Mouse (Mus musculus): ENCODE measurements at regions not wholly inside any gene's neighbourhood (a gene's known extent, or its start where the extent isn't known, plus 50 kb on each side); places are given as distances from the start of the nearest gene placed in this dataset.
"Not testable (repeated sequence)": the region's sequence is repeated elsewhere in the genome, so short reads cannot be mapped to it uniquely, and the experiment has no call there.

DNA sequence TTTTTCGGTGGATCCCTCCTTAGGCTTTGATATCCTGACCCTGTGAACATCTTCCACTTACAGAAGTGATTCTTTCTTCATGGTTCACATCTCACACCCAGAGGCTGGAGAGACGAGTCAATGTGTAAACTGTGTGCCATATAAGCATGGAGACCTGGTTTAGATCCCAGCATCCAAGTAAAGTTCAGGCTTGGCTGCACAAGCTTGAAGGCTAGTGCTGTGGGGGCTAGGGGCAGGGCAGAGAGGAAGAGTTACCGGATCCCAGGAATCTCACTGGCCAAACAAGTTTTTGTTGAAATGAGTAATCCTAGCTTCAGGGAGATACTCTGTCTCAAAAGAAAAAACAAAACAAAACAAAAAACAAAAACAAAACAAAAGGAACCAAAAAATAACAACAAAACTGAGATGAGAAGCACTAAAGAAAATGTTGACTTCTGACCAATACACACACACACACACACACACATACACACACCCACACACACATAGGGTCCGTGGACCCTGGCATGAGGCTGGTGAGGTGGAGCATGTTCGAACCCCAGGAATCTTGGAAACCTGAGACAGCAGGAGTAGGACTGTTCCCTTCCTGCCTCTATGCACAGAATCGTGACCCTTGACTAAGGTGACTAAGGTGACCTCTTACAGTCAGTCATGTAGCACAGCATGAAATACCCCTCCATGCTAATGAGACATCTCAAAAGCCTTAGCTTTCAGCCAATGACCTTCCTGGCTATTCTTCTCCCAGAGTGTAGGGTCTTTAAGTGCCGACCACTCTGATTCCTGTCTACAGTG, 55.2 kb downstream of the Gm12728 start:
- no peak for DNase-seq

DNA sequence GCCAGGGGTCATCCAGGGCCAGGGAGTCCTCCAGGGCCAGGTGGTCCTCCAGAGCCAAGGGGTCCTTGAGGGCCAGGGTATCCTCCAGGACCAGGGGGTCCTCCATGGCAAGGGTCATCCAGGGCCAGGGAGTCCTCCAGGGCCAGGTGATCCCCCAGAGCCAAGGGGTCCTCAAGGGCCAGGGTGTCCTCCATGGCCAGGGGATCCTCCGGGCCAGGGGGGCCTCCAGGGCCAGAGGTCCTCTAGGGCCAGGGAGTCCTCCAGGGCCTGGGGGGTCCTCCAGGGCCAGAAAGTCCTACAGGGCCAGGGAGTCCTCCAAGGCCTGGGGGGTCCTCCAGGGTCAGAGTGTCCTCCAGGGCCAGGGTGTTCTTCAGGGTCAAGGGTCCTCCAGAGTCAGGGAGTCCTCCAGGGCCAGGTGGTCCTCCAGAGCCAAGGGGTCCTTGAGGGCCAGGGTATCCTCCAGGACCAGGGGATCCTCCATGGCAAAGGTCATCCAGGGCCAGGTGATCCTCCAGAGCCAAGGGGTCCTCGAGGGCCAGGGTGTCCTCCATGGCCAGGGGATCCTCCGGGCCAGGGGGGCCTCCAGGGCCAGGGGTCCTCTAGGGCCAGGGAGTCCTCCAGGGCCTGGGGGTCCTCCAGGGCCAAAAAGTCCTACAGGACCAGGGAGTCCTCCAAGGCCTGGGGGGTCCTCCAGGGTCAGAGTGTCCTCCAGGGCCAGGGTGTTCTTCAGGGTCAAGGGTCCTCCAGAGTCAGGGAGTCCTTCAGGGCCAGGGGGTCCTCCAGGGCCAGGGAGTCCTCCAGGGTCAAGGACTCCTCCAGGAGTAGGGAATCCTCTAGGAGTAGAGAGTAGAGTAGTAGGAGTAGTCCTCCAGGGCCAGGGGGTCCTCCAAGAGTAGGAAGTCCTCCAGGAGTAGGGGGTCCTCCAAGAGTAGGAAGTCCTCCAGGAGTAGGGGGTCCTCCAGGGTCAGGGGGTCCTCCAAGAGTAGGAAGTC, 56.6 kb downstream of the Gm12728 start:
- not testable (repeated sequence) for DNase-seq

DNA sequence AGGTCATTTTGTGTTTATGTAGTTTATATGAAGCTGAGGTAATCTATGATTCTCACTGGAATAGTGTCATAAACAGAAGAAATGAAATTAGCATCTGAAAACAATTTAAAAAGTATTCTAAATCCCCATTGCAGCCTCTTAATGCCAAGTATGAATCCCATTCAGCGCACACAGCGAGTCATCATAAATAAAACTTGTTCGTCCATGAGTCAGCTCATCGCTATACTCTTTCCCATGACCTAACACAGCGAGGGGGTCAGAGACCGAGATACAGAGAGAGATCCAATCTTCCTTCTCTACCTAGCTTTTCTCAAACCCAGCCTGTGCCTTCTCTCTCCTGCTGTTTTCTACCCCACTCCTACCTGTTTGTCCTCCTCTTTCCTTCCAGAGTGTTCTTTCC, 63.4 kb downstream of the Gm12728 start:
- DNase-seq = no peak

DNA sequence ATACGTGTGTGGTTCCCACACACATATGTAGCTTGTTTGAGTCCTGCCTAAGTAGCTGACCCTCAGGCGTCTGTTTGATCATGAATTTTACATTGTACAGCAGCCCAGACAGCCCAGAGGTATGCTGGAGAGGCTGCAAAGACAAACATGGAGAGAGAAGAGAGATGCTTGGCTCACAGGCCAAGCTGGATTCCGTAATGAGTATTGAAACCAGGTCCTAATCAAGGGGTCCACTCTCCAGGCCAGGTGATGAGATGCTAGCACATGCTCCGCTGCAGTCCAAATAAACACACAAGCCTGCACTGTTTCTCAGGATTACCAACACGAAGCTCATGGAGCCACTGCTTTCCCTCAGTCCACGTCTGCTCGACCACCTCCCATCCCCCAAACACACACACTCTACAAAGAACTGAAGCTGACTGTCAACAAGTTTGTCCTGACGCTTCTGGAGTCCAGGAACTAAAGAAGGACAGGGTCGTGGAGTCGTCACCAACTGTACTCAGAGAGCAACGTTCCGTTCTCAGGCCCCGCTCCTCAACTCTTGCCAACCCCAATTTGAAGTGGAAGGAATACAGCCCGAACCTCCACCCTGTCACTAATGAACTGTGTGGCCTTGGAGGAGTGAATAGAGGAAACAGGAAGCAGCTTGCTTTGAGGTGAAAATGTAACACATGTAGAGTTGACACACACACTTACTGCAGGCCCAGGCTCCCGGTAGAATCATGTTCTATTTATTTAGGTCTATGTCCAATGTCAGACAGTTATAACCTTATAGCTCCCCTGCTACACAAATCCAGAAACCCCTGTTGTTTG, 69.6 kb downstream of the Gm12728 start:
- no peak for DNase-seq

DNA sequence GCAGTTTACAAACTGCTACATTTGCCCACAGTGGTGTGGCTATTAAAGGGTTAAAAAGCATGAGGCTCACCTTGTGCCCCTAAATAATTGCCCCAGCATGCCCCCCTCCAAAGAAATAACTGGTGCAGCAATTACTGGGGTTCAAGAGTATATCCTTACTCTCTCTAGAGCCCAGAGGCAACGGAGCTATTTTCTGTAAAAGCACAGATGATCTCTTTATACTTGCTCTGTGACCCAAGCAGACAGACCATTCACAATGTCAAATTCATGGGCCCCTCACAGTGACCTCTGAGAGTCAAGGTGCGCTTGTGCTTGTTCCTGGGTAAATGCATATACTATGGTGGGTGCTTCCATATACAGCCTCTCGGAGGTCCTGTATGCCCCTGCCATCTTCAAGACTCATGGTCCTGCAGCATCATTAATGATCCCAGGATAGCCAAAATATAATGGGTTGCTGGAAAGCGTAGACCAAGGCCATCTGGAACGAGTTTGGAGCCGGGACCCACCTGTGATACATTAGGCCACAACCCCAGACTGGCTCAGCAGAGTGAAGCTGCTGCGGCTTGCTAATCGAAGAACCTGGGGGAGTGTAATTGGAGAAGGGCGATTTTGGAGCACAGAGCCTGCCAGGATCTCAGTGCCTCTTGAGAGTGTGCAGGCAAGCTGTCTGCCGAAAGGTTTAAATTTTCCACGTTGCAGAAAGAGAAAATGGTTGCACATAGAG, 71.4 kb downstream of the Gm12728 start:
- DNase-seq = peak; percentile 8

DNA sequence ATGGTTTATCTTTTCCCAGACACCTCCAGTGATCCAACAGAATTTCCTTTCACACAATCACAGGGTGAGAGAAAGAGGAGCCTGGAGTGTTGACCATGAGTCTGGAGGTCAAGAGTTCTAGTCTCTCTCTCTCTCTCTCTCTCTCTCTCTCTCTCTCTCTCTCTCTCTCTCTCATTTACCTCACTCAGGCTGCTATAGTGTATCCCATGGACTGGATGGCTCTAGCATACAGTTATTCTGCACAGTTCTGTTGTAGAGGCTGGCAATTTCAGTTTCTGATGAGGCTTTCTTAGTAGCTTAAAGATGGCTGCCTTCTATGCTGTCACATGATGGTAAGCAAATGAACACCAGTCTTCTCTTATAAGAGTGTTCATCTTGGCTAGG, 72.0 kb downstream of the Gm12728 start:
- DNase-seq = no peak

DNA sequence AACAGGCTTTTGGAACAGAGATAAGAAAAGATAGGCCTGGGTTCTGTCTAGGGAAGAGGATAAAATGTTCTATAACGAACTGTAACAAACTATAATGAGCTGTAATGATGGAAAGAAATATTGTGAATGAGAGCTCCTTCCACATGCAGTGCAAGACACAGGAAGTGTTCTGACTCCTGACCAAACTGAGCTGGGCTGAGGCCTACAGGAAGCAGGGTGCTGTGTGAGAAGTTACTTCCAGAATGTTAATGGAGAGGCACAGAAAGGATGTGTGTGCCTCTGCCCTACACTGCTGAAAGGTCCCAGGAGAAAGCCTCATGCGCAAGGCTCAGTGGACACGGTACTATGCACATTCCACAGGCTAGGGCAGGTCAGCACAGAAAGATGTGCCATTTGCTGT, 80.8 kb downstream of the Gm12728 start:
- no peak for DNase-seq

DNA sequence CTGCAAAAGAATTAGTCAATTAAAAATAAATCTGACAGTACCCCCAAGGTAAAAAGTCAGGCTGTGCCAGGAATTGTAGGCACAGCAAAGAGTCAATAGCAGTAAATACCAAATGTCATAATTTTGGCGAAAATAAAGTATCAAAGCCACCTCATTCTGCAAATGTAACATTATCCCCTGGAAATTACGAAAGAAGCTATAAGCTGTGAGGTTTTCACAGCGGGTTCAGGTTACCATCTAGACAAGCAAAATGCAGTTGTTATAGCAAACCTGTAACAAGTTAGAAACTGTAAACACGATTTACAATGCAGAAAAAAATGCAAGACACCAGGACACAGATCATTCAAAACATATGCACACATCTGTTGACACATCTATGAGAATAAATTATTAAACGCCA, 87.6 kb downstream of the Gm12728 start:
- no peak for DNase-seq

DNA sequence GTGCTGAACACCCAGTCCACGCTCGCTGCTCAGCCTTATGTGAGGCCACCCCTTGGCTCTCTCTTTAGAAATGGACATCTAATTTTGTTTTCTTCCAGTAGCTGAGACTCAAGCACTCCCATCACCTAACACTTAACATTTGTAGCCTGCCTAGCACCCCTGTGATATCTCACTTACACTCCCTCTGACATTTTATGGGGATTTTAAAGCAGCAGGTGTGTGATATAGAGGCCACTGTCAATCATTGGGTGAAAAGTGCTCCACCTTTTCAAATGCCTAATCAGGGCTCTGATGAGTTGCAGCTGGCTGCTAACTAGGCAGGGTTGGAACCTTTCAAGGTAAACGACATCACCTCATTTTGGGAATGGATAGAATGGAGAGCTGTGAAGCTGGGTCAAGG, 90.2 kb downstream of the Gm12728 start:
- no peak for DNase-seq

DNA sequence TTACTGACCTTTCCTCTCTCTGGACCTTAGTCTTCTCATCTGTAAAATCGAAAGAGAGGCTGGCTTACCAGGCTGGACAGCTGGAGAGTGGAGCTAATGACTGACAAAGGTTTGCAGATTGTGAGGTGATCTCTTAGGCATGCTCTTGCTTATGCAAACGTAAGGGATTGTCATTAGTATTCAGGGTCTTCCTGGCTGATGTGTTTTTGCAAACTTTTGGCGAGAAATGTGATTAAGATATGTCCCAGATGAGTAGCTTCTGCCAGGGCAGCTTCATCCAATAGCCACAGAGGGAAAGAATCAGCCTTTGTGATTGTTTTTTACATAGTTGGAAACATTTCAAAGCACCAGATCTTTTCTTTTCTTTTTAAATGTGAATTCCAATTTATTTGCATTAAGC, 95.1 kb downstream of the Gm12728 start:
- no peak for DNase-seq

DNA sequence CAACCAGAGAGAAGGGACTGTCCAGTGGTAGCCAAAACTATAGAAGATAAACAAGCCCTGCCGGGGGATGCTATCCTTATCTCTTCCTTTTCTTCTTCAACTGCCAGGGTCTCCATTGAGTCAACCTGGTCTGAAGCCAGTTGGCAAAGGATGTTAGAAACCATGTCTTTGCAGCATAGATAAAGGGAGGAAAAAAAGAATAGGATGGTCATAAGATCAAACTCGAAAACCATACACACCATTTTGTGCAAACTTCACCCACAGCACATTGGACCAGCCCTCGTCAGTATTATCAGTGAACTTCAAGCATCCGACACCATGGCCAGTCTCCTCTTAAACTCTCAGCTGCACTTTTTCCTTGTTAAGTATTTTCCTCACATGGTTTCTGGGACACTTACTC, 101.8 kb downstream of the Gm12728 start:
- DNase-seq = no peak

DNA sequence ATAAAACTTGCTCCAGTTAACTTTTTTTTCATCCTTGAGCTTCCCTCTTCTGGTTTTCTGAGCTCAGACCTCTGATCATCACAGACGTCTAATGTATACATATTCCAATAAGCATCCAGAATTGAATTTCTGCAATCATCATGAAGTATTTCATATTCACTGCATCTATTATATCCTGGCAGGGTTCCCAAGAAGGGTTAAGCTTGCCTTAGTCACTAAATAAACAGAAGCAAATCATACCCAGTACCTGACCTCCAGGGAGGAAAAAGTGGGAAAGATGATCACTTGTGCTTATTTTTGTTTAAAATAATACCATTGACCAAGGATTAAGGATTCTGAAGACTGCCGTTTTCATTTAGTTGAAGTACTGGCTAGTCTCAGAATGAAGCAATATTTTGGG, 102.4 kb downstream of the Gm12728 start:
- no peak for DNase-seq

DNA sequence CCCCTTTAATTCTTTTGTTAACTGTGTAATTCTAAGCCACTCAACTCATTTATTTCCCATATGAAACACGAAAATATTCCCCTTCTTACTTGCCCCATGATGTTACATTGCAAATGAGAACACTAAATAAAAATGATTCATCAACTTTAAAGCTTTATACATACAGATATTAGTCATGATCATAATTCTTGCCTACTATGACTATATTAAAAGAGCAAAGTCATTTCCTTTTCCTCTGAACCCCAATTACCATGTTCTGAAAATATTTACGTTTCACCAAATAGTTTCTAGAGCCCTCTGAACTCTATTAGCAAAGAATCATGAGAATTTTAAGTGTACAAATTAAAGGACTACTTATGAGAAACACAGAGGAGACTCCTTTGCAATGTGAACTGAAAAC, 105.4 kb downstream of the Gm12728 start:
- no peak for DNase-seq

DNA sequence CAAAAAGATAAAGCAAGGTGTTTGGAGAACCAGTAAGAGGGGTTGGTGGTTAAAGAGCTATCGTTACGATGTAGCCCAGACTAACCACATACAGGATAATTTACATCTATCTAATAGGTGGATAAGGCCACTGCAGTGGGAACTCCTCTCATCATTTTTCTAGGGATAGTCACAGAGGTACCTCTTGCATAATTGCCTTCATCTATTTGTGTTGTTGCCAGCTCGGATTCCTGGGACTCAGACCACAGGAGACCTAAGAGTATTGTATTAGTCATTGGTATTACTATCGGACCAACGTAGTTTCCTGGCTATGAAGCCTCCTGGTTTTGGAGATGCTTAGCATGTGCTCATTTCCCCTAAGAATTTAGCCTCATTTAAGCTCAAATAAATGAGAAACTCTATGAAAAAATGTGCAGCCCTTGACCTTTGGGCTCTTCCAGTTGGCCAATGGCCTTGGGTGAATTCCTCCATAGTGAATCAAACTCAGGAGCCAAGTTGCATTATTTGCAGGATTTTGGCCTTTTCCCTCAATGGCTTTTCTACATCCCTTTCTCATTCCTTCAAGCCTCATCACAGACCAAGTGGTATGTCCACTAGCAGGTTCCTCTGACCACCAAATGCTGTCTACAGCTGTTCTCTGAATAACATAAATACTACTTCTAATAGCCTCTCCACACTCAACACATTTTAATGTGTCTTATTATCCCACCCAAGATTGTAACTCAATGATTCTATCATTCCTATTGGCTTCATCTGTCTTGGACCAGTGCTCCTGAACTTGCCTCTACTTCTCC, 108.6 kb downstream of the Gm12728 start:
- no peak for DNase-seq

DNA sequence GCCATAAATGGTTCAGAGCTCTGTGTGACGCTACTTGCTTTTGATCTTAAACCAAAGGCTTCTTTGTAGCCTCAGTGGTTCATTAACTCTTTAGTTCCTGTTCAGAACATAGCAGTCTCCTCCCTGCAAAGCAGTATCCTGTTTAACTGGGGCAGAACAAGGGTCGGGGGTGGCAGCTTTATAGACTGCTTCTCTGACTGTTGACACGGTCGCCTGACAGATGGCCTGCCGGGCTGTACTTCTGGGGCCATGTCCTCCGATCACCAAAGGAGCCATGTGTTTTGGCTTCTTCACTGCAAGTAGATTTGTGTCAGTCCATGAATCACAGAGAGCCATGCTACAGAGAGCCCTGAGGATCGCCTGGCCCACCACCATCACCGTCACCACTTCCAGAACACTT, 115.2 kb downstream of the Gm12728 start:
- no peak for DNase-seq

DNA sequence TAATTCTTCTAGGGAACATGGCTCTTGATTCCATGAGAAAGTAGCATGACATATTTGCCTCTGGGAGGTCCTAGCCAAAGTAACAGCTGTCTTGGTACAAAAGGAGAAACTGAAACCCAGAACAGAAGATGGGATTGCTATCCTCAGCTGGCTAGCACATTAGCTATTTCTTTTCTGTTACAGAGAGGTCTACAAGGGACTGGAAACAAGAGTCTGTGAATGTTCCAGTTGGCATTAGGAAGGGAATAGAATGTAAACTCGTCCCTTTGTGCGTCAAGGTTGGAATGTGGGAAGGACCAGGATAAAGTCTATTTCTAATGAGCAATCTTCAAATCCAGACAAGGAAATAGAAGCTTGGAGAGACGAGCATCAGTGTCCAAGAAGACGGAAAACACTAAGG, 116.7 kb downstream of the Gm12728 start:
- DNase-seq = no peak

DNA sequence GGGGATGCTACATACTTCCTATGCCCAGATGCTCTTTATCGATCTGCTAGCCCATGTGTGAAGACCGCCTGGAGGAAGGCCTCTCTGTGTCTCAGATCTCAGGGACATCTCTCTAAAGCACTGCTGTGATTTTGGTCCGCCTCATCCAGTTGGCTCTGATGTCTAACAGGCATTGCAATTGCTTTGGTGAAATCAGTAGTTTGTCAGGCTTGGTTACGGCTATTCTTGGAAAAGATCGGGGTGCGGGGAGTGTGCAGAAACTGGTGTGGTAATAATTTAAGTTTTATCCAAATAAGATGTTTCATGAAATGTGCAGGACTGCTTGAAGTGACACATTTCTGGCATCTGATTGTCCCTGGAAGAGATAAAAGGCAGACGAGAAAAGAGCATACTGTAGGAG, 117.9 kb downstream of the Gm12728 start:
- DNase-seq = no peak

DNA sequence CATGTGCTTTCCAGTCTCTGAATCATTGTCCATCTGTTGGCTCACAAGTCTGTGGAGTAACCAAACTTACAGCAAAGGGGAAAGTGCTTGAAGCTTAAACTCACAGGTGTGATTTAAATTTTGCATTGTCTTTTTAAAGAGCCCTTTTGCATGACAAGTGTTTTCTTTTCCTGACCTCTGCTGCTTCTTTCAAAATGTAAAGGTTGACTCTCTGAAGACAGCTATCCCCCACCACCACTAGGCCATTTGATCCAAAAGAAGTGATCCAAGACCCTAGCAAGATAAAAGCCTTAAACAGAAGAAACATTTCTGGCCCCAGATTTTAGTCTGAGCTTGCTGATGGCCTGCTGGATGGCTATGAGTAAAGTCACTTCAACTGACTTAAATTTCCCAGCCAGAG, 118.6 kb downstream of the Gm12728 start:
- DNase-seq = no peak

DNA sequence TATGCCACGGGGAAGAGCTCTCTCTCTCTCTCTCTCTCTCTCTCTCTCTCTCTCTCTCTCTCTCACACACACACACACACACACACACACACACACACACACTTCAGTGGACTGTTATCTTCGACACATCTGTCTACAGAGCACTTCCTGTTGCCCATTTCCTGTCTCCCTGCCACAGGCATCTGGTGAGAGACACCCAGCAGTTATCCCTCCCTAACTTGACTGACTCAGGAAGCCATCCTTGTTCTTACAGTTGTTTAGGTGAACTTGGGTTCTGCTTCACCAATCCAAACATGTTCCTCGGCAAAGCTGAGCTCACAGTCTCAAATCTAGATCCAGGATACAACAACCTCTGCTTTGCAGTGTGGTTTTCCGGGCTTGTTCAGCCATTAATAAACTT, 119.6 kb downstream of the Gm12728 start:
- no peak for DNase-seq

DNA sequence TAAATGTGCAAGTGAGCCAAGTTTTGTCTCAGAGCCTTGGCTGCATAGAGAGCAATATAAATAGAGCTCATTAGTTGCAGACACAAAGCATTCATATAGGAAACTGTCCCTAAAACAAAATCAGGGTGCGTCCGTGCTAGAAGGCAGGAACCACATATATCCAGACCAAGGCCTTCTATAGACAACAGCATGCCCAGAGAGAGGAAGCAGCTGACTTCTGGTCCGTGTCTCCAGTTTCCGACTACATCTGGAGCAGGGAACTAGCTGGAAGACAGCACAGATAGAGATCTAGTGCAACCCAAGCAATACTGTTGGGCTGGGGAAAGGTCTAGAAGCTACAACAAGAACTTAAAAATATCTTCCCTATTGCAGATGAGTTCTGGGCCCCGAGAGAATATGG, 121.0 kb downstream of the Gm12728 start:
- no peak for DNase-seq

DNA sequence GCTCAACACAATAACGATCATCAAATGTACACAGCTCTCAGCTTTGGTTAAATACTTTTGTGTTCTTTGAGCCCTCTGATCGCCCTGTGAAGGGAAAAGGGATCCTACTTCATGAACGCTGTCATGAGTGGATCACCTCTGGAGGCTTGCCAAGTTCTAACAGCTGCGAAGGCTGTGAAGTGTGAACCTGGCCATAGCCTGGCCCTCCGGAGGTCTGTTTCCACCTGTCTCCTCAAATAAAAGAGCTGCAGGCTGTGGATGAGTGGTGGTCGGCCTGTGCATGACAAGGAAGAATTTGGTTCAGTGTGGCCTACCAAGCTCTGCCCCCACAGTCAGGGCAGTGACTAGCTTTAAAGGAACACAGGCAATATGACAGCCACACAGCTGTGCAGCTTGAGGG, 122.0 kb downstream of the Gm12728 start:
- no peak for DNase-seq

DNA sequence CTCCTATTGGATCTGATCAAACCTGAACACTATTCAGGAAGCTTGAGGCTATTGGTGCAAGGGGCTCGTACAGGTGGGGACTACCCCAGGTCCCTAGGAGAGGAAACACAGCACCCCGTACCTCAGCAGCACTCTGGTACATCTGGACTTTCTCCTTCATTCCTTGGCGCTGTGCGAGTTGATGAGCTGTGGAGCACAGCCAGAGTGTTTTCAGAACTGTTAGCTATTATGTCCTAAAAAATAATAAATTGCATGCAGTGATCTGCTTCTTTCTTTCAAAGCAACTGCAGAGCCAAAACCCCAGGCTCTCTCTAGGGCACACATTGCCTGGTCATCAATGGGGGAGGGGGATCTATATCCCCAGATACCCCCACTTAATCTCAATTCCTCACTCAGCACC, 122.6 kb downstream of the Gm12728 start:
- no peak for DNase-seq
